Mouse (Mus musculus): ENCODE measurements around the gene Ptprf. TPM values are rescaled to one million over a fixed set of nuclear protein-coding genes. Genes with fewer than 3 reads are reported as not detected.

The Ptprf gene
- total RNA-seq, 1 experiment from 2014 or later = not detected

- no peak for ATAC-seq (replicated peaks; ENCODE audit: insufficient number of reproducible peaks, low FRiP score, low TSS enrichment, poor library complexity, severe bottlenecking)
These were observed 1.2 kb downstream of the Ptprf start for GRCm38 (mm10) chr4:118289960-118290415.

DNA sequence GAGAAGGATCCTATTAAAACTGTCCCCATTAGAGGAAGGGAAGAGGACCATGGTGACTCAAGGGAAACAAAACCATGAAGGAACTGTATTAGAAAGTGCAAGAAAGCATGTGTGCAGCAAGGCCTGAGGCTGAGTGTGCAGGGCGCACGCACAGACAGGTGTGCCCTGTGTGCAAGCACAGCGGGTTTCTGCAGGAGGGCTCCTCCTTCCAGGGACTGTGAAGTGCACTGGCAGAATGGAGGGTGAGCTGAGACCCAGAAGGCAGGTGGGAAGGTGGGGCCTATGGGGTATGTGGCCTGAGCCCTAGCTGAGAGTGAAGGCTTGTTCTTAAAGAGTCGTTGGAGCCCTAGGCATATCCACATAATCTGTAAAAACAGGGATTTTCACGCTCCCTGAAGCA is 1.9 kb downstream of the Ptprf start:
- no peak; the same call in 1 of the 2 replicates for ATAC-seq (replicated peaks; ENCODE audit: insufficient number of reproducible peaks, low FRiP score, low TSS enrichment, poor library complexity, severe bottlenecking)

GRCm38 (mm10) chr4:118288531-118288930 is 2.7 kb downstream of the Ptprf start:
- ATAC-seq (replicated peaks; ENCODE audit: insufficient number of reproducible peaks, low FRiP score, low TSS enrichment, poor library complexity, severe bottlenecking) = no peak

- ATAC-seq (replicated peaks; ENCODE audit: insufficient number of reproducible peaks, low FRiP score, low TSS enrichment, poor library complexity, severe bottlenecking) = no peak
These were observed 5.0 kb downstream of the Ptprf start for GRCm38 (mm10) chr4:118286202-118286601.

- ATAC-seq (replicated peaks; ENCODE audit: insufficient number of reproducible peaks, low FRiP score, low TSS enrichment, poor library complexity, severe bottlenecking) = no peak
These were observed 9.0 kb downstream of the Ptprf start for GRCm38 (mm10) chr4:118282182-118282562.

DNA sequence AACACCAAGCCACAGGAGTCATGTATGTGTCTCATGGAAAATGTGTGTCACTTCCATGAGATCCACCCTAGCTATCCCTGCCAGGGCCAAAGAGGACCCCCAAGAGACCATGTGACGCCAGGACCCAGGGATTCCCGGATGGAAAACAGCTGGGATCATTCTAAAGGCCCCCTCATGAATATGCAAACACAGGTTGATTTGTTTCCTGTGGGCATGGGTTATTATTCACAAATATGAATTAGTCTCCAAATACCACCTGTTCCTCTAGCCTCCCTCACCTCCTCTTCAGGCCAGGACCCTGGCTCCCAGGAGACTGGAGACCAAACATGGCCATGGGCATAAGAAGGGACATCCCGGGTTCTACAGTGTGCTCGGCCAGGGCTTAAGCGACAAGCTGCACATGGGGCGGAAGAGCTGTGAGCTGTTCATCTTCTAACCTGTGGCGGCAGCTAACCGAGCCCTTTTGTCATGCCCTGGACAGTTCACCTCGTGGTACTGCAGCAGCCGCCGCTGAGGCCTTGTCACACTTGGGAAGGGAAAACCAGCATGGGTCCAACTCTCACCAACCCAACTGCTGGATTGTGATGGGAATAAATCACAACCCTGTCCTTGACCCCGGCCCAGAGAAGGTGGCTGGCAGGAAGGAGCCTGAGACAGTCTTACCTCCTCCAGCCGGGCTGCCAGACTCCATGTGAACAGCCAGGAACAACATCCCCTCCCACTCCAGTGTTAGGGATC is 9.6 kb downstream of the Ptprf start:
- ATAC-seq (replicated peaks; ENCODE audit: insufficient number of reproducible peaks, low FRiP score, low TSS enrichment, poor library complexity, severe bottlenecking) = no peak

DNA sequence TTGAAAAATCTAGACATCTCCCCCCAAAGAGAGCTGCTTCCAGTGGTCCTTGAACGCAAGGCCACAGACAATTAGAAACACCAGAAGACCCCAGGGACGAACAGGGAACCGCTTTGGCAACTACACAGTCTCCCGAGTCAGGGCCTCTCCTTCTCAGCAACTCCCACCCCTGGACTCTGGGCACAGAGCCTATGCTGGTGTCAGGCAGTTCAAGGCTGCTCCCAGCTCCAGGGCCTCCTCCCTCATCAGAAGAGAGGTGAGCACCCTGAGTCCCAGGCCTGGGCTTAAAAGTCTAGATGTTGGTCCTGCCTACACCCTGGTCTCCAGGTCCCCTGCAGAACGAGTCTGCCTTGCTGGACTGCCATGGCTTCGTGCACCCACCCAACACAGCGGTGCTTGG is 10.7 kb downstream of the Ptprf start:
- ATAC-seq (replicated peaks; ENCODE audit: insufficient number of reproducible peaks, low FRiP score, low TSS enrichment, poor library complexity, severe bottlenecking) = no peak

GRCm38 (mm10) chr4:118276520-118277232 is 14.5 kb downstream of the Ptprf start:
- no peak for ATAC-seq (replicated peaks; ENCODE audit: insufficient number of reproducible peaks, low FRiP score, low TSS enrichment, poor library complexity, severe bottlenecking)

DNA sequence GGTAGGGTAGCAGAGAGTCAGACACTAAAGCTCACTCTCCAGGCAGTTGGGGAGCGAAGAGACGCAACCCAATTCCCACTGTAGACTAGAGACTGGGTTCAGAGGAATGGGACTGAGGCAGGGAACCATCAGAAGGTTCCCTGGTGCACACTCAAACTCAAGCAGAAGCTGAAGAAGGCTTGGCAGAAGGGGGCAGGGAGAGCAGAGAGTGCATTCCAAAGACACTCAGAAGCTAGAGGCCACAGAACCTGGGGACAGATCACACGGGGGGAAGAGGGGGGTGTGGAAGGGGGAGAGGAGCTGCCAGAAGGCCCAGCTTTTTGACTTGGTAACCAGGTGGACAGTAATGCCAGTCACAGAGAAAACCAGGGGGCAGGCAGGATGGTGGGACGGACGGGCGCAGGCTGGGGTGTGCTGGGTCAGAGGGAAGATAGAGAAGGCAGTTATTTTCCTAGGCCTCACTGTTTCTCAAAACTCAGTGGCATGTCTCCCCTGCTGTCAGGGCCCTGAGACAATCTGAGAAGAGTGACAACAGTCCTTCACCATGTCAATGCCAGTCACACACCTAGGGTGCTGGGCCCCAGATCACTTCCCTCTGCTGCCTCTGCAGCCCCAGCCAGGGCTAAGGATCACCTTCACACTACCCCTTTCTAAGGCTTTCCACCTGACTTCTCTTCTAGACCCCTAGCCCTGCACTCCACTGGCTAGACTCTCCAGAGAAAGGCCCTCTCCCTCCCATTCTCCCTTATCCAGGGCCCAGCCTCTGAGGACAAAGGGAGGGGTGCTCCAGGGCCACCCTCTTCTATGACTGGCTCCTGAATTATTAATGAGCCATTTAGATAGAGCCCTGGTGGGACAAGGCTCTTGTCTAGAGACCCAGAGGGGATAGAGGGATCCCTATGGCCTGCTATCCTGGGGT is 15.3 kb downstream of the Ptprf start:
- ATAC-seq (replicated peaks; ENCODE audit: insufficient number of reproducible peaks, low FRiP score, low TSS enrichment, poor library complexity, severe bottlenecking) = no peak

- no peak for ATAC-seq (replicated peaks; ENCODE audit: insufficient number of reproducible peaks, low FRiP score, low TSS enrichment, poor library complexity, severe bottlenecking)
These were observed 16.7 kb downstream of the Ptprf start for GRCm38 (mm10) chr4:118274521-118274920.

DNA sequence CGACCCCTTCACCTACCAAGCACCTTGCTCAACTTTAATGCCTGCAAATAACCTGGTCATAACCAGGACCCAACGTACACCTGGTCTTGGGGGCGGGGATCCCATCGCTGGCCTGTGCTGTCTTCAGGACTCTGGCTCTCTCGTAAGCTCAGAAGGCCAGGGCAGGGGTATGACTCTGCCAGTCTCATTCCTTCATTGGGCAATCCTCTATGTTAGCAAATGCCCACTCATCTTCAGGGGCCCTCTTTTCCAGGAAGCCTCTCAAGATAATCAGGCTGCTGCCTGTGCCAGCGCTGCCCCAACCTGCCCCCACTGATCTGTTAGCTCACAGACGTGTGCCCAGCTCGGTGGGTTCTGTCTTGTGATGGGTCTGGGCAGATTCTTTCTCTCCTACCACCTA is 17.2 kb downstream of the Ptprf start:
- no peak for ATAC-seq (replicated peaks; ENCODE audit: insufficient number of reproducible peaks, low FRiP score, low TSS enrichment, poor library complexity, severe bottlenecking)

DNA sequence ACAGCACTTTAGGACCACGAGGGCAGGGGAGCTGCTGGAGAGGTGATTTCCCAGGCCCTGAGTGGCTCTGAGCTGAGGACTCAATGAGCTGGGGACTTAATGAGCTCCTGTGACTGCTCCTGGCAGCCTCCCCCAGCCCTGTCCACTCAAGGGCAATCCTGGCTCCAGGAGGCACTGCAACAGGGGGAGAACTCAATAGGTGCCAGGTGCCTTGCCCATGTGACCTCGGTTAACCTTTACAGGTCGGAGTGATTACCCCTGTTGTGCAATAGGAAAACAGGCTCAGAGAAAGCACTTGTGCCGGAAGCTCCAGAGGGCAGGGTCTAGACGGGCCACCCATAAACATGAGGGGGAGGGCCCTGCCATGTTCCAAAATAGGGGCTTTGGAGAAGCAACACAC is 17.7 kb downstream of the Ptprf start:
- no peak for ATAC-seq (replicated peaks; ENCODE audit: insufficient number of reproducible peaks, low FRiP score, low TSS enrichment, poor library complexity, severe bottlenecking)

- ATAC-seq (replicated peaks; ENCODE audit: insufficient number of reproducible peaks, low FRiP score, low TSS enrichment, poor library complexity, severe bottlenecking) = no peak
These were observed 18.3 kb downstream of the Ptprf start for GRCm38 (mm10) chr4:118272871-118273270.

DNA sequence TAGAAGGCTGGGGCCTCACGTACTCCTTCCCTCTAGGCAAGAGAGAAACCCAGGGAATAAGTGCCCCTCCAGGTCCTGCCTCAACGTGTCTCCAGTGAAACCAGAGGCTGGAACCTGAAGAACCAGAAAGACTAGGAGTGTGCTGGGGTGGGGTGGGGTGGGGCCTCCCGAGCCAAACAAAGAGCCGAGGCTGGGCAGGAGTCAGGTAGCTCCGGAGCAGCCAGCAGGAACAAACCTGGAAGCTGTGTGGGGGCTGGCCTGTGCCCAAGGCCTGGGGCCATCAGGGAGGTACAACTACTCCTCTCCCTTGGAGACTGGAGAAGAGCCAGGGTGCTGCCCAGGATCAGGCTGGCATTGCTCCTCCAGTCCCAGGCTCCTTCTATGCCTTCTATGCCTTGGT is 18.9 kb downstream of the Ptprf start:
- no peak for ATAC-seq (replicated peaks; ENCODE audit: insufficient number of reproducible peaks, low FRiP score, low TSS enrichment, poor library complexity, severe bottlenecking)

DNA sequence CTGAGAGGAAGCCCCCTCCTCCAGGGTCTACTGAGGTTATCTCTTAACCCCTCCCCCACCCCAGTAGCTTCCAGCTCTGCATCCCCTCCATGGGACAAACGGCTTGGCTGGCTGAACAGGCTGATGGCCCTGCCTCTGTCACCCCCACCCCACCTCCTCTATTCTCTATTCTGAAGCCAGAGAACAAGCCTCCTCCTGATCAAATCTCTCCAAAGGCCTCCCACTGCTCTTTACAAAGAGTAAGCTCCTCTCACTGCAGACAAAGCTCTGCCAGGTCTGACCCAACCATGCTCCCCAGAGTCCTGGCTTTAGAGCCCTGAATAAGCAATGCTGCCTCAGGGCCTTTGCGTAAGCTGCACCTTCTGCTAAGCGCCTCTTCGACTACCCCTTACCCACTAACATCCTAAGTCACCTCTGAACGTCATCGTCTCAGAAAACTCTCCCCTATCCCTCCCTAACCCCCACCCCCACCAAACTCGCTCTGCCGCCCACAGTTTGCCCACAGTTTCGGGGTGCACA is 19.6 kb downstream of the Ptprf start:
- no peak for ATAC-seq (replicated peaks; ENCODE audit: insufficient number of reproducible peaks, low FRiP score, low TSS enrichment, poor library complexity, severe bottlenecking)

DNA sequence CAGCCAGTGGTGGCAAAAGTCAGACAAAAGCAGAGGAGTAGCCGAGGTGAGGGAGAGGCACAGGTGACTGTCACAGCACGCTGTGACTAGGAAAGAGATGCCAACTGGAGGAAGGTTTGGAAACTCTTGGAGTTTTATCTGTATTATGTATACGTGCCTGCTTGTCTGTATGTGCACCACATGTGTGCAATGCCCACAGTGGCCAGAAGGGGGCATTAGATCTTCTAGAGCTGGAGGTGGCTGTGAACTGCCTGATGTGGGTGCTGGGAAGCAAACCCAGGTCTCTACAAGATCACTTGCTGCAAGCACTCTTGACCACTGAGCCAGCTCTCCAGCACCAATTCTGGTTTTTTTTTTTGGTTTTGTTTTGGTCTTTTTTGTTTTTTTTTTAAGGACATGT is 20.5 kb downstream of the Ptprf start:
- ATAC-seq (replicated peaks; ENCODE audit: insufficient number of reproducible peaks, low FRiP score, low TSS enrichment, poor library complexity, severe bottlenecking) = no peak

DNA sequence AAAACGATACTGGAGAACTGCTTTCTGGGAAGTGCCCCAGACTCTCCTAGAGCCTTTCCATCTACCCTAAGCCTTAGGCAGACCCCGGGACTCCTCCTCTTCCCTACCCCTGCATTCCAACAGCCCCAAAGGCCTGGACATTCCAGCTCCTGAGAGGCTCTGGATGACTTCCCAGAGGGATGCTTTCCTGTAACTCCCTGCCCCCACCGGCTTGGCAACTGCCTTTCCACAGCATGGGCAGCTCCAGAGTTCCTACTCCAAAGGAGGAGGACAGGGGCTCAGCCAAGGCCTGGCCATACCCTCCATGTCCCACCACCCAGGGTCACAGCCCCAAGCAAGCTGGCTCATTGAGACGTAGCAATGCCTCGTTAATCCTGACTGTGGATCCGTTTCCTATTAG is 21.2 kb downstream of the Ptprf start:
- ATAC-seq (replicated peaks; ENCODE audit: insufficient number of reproducible peaks, low FRiP score, low TSS enrichment, poor library complexity, severe bottlenecking) = no peak

- ATAC-seq (replicated peaks; ENCODE audit: insufficient number of reproducible peaks, low FRiP score, low TSS enrichment, poor library complexity, severe bottlenecking) = no peak
These were observed 22.6 kb downstream of the Ptprf start for GRCm38 (mm10) chr4:118268429-118269212.

Data from monocyte, adult 5-6 weeks (primary cell).